Mouse (Mus musculus): ENCODE results near the gene Zc2hc1c. TPM values are rescaled to one million over a fixed set of nuclear protein-coding genes. Genes with fewer than 3 reads are reported as not detected.

Zc2hc1c gene
- polyA plus RNA-seq, 1 experiment = 0.01 TPM

DNA sequence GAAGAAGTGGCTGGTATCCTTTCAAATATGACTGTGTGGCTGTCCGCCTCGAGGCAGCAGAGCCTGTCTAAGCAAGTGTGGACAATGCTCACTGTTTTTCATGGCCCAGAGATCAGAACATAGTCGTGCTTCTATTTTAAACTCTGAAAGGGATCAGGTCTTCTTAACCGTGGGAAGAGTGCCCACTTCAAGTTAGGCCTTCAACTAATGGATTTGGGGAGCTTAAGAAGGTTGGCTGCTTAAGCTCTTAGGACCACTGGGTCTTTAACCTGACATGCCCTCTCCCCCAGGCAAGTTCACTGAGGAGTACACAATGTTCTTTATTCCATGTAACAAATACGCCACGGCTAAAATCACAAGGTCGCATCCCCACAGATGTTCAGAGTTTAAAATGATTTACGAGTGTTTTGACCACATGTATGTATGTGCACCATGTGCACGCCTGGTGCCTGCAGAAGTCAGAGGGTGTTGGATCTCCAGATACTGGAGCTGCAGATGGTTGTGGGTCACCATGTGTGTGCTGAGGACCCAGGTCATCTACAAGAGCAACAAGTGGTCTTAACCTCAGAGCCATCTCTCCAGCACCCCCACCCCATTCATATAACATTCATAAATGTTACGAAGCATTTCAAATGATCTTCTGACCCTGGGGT is 9.1 kb downstream of the Zc2hc1c start:
- TF ChIP-seq GATA1 (IDR thresholded peaks at IDR 0.05; ENCODE audit: low read length) = no peak

DNA sequence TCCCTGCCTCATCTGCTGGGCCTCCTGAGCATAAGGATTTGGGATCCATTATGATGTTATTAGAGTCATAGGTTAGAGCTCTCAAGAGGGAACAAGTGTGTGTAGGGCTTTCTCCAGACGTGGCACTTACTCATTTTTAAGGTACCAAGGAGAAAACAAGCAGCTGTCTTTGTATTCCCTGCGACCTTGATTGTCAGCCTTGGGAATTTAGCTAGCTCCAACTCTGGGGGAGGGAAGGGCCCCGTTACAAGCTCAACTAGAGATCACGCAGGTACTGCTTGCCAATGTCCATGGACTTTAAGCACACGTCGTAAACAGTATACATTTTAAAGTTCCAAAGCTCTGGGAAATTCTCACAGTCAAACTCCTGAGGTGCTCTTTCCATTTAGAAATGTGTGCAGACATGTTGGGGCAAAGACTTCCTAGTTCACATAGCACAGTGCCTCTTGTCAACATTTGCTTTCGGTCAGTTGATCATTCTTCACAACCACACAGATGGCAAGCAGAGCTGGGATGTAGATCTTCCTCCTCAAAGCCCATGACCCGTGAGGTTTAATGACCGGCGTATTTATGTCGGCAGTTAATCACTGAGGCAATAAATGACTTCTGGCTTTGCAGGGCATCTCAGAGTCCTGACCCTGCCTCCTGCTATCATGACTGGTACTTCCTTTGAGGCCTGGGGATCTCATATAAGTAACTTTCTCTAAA is 9.9 kb downstream of the Zc2hc1c start:
- no peak for TF ChIP-seq GATA1 (IDR thresholded peaks at IDR 0.05; ENCODE audit: low read length)

- TF ChIP-seq GATA1 (IDR thresholded peaks at IDR 0.05; ENCODE audit: low read length) = no peak
Observed at GRCm38 (mm10) chr12:85298835-85299180, 10.4 kb downstream of the Zc2hc1c start.

- TF ChIP-seq GATA1 (IDR thresholded peaks at IDR 0.05; ENCODE audit: low read length) = no peak
Observed at GRCm38 (mm10) chr12:85303256-85303655, 14.9 kb downstream of the Zc2hc1c start.

- TF ChIP-seq GATA1 (IDR thresholded peaks at IDR 0.05; ENCODE audit: low read length) = no peak
Observed at GRCm38 (mm10) chr12:85304725-85305124, 16.3 kb downstream of the Zc2hc1c start.

GRCm38 (mm10) chr12:85305247-85305892 is 17.0 kb downstream of the Zc2hc1c start:
- TF ChIP-seq GATA1 (IDR thresholded peaks at IDR 0.05; ENCODE audit: low read length) = no peak

- no peak for TF ChIP-seq GATA1 (IDR thresholded peaks at IDR 0.05; ENCODE audit: low read length)
Observed at GRCm38 (mm10) chr12:85308651-85309050, 20.3 kb downstream of the Zc2hc1c start.

DNA sequence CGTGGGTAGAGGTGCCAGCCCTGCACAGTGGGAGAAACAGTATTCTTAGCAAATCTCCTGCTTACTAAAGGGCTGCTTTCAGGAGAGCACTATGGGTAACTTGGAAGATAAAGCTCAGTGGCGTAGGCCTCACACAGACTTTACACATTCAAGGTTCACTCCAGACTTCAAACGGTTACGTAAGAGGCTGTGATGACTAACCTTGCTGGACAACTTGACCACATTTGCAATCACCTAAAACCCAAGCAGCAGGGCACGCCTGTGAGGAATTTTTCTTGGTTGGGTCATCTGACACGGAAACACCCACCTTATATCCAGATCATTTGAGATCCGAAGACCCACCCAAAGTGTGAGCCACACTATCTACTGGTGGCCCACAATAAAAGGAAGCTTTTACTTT is 41.8 kb downstream of the Zc2hc1c start:
- TF ChIP-seq GATA1 (IDR thresholded peaks at IDR 0.05; ENCODE audit: low read length) = no peak

DNA sequence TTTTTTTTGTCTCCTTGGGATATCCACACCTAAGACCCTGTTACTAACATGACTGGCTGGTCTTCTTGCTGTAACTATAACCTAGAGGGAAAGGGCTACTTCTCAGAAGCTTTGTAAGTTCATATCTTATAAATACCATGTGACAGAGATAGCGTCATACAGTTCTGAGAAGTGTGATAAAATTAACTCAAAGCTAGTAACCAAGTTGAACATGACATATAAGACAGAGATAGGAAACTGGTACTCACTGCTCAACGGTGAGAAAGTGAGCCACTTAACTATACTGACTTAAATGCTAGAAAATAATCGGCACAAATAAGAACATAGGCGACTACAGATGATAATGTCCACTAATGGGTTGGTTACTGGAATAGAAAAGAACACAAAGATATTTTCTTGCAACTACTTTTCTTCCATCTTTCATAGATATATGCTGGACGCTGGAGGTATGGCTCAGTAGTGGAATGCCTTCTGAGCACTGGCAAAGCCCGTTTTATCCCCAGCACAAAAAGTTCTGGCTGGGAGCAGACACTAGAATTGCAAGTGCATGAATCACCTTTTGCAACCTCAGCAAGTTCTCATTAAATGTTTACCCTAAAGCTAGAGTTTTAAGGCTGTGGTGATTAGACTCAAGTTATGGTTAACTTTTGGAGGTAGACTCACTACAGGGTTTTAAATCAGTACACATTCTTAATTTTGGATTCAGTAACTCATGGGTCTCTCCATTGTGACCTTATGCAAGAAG is 49.3 kb downstream of the Zc2hc1c start:
- peak; percentile 12 for TF ChIP-seq GATA1 (IDR thresholded peaks at IDR 0.05; ENCODE audit: low read length)

- no peak for TF ChIP-seq GATA1 (IDR thresholded peaks at IDR 0.05; ENCODE audit: low read length)
Observed at GRCm38 (mm10) chr12:85338815-85339214, 50.4 kb downstream of the Zc2hc1c start.

GRCm38 (mm10) chr12:85339243-85339729 is 50.9 kb downstream of the Zc2hc1c start, which contains the start of gene Nek9:
Gene Nek9 (minus strand): TSS chr12:85339362.
- TF ChIP-seq GATA1 (IDR thresholded peaks at IDR 0.05; ENCODE audit: low read length) = no peak

- TF ChIP-seq GATA1 (IDR thresholded peaks at IDR 0.05; ENCODE audit: low read length) = no peak
Observed at GRCm38 (mm10) chr12:85339947-85340346, 51.6 kb downstream of the Zc2hc1c start.

DNA sequence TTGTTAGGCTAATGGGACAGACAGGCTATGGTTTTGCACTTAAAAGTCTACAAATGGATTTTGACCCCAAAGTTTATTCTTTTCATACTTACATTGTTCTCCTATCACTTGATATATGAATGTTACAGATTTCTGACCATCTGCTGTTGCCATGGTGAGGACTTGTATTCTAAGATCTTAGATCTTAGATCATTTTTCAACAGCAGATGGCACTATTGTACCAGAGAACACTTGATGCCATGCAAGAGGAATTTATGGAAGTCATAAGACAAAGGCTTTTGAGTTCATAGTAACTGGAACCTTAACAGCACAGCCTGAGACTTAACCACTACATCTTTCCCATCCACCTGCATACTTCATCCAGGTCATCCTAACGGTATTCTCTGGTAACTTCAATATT is 52.7 kb downstream of the Zc2hc1c start:
- TF ChIP-seq GATA1 (IDR thresholded peaks at IDR 0.05; ENCODE audit: low read length) = no peak

DNA sequence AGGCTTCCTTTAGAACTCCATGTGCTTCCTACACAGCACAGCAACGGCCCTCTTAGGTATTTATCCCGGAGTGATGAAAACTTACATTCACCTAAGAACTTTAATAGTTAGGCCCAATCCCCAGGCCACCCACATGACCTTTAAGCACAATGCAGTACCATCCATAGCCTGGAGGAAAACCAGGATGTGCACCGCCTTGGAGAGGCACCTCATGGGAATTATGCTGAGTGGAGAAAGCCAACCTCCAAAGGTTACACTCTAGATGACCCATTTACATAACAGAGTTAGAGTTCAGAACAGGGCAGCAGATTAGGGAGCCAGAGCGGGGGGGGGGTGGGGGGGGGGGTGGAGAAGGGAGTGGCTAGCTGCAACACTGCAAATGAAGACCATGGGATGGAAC is 53.9 kb downstream of the Zc2hc1c start:
- no peak for TF ChIP-seq GATA1 (IDR thresholded peaks at IDR 0.05; ENCODE audit: low read length)

- TF ChIP-seq GATA1 (IDR thresholded peaks at IDR 0.05; ENCODE audit: low read length) = no peak
Observed at GRCm38 (mm10) chr12:85344252-85344651, 55.9 kb downstream of the Zc2hc1c start.

GRCm38 (mm10) chr12:85345559-85345958 is 57.2 kb downstream of the Zc2hc1c start:
- no peak for TF ChIP-seq GATA1 (IDR thresholded peaks at IDR 0.05; ENCODE audit: low read length)

All from G1E-ER4 (cell line).